Mouse (Mus musculus) neutrophil, adult 5-6 weeks (primary cell): ENCODE results near the gene Cfhr2. TPM values are rescaled to one million over a fixed set of nuclear protein-coding genes. Genes with fewer than 3 reads are reported as not detected.
"Not testable (repeated sequence)": the region's sequence is repeated elsewhere in the genome, so short reads cannot be mapped to it uniquely, and the experiment has no call there.

Experiments
- ATAC-seq: fragments of 151-379, 151-347 bp; 2 replicates; pipeline ENCODE4 v1.8.0; 2017; ENCODE audit warnings: mild to moderate bottlenecking, moderate TSS enrichment; ENCODE audit not compliant: insufficient number of reproducible peaks, poor library complexity, low FRiP score, severe bottlenecking; ENCODE audit errors: extremely low read depth
- total RNA-seq: library from RNA; stranded (forward); fragments of 200-1000 nt; gene quantifications from 2 replicates; pipeline ENCODE4 v1.2.3, GENCODE M21; 2017

Cfhr2 gene
- not detected in 2 replicates for total RNA-seq

DNA sequence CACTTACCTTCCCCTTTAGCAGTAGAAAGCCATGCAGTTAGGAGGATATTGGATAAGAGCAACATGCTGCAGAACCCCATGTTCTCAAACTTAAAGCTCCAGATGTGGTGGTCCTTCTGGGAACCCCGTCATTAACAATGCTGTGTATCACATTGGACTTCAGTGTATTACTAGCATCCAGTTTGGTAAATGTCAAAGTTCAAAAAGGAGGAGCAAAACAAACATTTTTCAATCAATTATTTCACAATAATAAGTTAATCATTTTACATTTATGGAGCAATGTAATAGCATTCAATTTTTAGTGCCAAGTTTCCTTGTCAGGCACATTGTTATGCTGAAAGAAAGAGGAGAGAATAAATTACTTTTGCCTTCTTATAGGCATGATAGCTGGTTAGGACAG is at the start of gene Cfhr2:
Gene Cfhr2 (minus strand): TSS at position 155 of the 400 bp plus-strand sequence.
- ATAC-seq = no peak

DNA sequence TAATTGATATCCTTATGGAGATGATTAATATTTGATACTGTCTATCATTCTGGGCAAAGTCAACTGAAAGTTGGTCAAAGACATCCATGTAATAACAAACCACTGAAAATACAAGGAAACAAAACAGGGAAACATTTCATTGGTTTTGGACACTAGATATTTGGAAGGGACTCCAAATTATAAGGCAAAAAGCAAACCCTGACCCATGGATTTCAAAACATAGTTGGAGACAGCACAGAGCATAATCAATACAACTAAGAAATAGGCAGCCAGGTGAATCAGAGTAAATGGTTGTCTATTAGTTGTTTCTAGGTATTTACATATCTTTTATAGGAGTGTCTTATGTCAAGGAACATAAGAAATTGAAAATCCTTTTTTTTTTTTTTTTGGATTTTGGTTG is 5.2 kb upstream of the Cfhr2 start:
- no peak for ATAC-seq

DNA sequence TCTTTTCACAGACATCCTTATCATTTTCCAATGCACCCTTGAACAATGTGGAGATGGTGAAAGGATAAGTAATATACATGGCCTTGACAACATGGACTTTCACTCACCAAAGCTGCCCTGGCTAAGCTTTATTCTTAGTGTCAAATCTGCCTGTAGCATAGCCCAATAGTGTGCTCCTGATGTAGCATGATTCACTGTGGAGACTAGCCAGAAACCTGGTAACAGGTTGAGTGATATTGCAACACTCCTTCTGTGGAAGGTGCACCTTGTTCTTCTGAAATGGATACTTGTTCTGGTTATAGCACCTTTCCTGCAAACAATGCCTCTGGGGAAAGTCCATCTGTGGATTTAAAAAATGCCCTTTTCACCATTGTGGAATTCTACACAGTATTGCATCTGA is 1.7 kb upstream of the Cfhr2 start:
- no peak for ATAC-seq

DNA sequence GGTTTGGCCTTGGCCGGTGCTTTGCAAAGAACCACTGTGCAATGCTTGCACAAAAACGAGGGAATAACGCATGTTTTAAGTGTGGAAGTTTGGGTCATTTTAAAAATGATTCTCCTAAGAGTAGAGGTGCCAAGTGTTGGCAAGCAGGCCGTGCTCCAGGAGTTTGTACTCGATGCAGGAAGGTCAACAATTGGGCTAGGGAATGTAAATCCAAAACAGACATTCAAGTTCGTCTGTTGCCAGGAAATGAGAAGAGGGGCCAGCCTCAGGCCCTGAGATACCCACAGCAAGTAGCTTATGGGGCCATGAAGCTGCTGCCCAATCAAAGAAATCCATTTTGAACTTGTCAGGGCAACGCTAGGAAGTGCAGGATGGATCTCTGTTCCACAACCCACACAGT is 18.8 kb downstream of the Cfhr2 start:
- no peak for ATAC-seq

DNA sequence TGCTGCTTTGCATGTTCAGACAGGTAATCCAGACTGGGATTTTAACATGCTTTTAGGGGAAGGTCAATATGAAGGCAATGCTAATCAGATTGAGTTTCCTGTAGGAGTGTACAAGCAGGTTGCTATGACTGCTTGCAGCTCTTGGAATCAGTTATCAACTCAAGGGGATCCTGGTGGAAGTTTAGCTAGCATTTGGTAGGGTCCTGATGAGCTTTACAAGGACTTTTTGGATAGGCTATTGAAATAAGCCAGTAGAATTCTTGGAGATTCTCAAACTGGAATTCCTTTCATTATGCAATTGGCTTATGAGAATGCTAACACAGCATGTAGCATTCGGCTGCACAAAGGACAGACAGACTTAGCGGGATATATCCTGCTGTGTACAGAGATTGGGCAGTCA is 19.2 kb downstream of the Cfhr2 start:
- no peak for ATAC-seq

DNA sequence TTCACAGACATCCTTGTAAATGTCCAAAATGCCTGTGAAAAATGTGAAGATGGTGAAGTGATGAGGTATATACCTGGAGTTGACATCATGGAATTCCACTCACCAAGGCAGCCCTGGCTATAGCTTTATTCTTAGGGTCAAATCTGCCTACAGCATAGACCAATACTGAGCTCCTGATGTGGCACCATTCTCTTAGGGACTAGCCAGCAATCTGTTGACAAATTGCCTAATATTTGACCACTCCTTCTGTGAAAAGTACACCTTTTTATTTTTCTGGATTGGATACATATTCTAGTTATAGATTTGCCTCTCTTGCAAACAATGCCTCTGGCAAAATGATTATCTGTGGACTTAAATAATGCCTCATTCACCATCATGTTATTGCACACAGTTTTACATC is 49.9 kb downstream of the Cfhr2 start:
- no peak for ATAC-seq

DNA sequence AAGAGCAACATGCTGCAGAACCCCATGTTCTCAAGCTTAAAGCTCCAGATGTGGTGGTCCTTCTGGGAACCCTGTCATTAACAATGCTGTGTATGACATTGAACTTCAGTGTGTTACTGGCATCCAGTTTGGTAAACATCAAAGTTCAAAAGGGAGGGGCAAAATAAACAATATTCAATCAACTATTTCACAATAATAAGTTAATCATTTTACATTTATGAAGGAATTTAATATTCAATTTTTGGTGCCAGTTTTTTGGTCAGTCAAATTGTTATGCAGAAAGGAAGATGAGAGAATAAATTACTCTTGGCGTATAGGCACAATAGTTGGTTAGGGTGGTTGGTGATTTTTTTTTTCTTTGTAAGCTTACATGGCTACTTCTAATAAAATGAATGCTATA is 77.4 kb downstream of the Cfhr2 start, which contains the start of gene Gm4788:
Gene Gm4788 (minus strand): TSS at position 101 of the 400 bp plus-strand sequence.
- no peak for ATAC-seq

DNA sequence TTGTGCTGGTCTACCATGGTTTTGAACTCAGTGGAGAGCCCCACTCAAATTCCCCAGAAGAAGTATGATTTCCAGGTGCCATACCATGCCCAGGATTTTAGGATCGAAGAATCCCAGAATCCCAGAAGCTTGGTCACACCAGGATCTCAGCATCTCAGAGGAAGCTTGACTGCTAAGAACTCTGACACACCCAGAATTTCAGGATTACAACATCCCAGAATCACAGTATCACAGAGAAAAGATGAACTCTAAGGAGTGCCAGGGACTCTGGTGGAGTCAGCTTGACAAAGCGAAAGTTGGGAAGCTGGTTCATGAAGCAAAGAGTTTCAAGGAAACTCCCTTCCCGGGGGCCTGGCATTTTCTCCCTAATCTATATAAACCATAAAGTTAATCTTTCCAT is 88.6 kb downstream of the Cfhr2 start:
- not testable (repeated sequence) for ATAC-seq

Other genes with a start within 250 kb of the Cfhr2 start
- gene Gm4788, start 77.5 kb downstream of the Cfhr2 start, total RNA-seq = not detected in 2 replicates